Mouse (Mus musculus) G1E (cell line): Measurements from ENCODE around the gene Map1lc3b.

Experiments used
- CTCF ChIP-seq: IDR thresholded peaks from 2 replicates; pipeline ENCODE4 v1.5.1; 2012; ENCODE audit warnings: low read depth, low read length, inconsistent platforms, mixed read lengths
- GATA1 ChIP-seq: IDR thresholded peaks from 2 replicates; pipeline ENCODE4 v1.6.1; 2012; ENCODE audit warnings: borderline replicate concordance, low read length, inconsistent platforms, mixed read lengths
- POLR2AphosphoS5 ChIP-seq: IDR thresholded peaks from 2 replicates; pipeline ENCODE4 v1.6.1; 2012; ENCODE audit warnings: low read depth, low read length, inconsistent platforms; ENCODE audit not compliant: insufficient replicate concordance
- TAL1 ChIP-seq: conservative IDR thresholded peaks from 2 replicates; pipeline ENCODE4 v1.6.1; 2012; ENCODE audit warnings: low read depth, low read length, inconsistent platforms, mixed read lengths

DNA sequence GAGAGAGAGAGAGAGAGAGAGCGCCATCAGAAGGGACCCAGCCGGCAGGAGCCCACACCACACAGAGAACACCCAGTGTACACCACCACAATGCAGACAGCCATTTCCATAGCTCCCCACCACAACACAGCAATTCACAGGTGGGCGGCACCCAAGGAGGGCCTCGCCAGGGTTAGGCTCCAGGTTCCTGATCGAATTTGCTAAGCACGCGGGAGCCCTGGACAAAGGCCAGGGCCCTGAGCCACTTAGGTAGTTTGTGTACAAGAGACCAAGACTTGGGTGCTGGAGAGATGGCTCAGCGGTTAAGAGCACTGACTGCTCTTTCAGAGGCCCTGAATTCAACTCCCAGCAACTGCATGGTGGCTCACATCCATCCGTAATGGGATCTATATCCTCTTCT, 37.7 kb upstream of the Map1lc3b start:
- TF ChIP-seq CTCF, result no peak
- TF ChIP-seq GATA1, result no peak
- TF ChIP-seq TAL1, result no peak
- no peak for TF ChIP-seq POLR2AphosphoS5
